Mouse (Mus musculus) mouse trophoblast stem cell (cell line): ENCODE results near the gene Hist1h2ac.
"Not testable (repeated sequence)": the region's sequence is repeated elsewhere in the genome, so short reads cannot be mapped to it uniquely, and the experiment has no call there.

ENCODE experiments used
- in situ Hi-C, 2 experiments: fragments of 300-500 bp; cut with MseI, MboI; formaldehyde crosslinking; loops; 2 replicates in 1 of 2; 3 replicates in 1 of 2; pipeline ENCODE4 v1.15.1; 2025

The Hist1h2ac gene

GRCm38 (mm10) chr13:23700786-23701520 lies 17.2 kb upstream of the Hist1h2ac start:
- in situ Hi-C loops, result loop anchor here in 1 of 2 experiments (5.0 kb wide), 1 partner anchor 36 kb away; the partner anchor contains the start of gene Hist1h1c

DNA sequence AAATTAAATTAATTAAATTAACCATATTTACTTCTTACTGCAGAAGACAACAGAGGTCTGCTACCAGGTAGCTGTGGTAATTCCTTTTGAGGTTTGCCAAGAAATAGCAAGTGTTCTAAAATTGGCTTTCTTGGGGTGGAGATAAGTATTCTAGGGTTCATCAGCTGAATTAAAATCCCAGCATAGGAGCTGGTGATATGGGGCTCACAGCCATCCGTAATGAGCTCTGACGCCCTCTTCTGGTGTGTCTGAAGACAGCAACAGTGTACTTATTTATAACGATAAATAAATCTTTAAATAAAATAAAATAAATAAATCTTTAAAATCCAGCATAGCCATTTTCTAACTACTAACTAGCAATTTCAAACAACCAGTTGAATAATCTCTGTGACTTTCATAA lies 16.0 kb upstream of the Hist1h2ac start:
- in situ Hi-C loops, result loop anchor here (5.0 kb wide), 2 partner anchors 33 to 38 kb away; partner anchors contain the start of gene Hist1h1c (in 1 of the 2)

GRCm38 (mm10) chr13:23698996-23699395 lies 15.2 kb upstream of the Hist1h2ac start:
- in situ Hi-C loops, result loop anchor here in 1 of 2 experiments (5.0 kb wide), 1 partner anchor 33 kb away; no protein-coding TSS in a partner anchor

GRCm38 (mm10) chr13:23698300-23698693 lies 14.5 kb upstream of the Hist1h2ac start, which contains the start of gene Hist1h4c:
Gene Hist1h4c, minus strand, starts transcription at chr13:23698454.
- in situ Hi-C loops, result loop anchor here in 1 of 2 experiments (5.0 kb wide), 1 partner anchor 34 kb away; no protein-coding TSS in a partner anchor

DNA sequence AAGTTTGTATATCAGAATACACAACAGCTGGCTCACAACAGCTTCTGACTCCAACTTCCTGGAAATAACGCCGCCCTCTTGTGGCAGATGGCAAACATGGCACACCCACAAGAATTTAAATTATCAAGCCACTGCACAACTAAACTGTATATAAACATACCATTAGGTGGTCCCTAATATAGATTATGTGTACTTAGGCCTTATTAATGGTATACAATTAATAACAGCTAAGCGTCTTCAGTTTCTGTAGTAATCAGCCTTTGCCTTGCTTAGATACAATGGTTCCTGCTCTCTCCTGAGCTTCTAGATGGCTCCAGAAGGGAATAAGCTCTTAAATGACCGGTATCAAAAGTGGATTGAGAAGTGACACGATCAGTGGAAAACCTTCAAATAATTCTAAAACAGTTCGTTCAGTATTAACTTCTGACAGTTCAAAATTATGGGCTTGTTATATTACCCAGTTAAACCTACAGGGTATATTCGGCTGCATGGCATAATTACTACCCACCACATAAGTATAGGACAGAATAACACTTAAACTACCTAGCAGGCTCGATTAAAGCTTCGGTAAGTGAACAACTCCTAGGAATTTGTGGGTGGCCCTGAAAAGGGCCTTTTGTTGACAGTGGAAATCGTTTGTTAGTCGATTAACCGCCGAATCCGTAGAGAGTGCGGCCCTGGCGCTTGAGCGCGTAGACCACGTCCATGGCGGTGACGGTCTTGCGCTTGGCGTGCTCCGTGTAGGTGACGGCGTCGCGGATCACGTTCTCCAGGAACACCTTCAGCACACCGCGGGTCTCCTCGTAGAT lies 13.9 kb upstream of the Hist1h2ac start:
- in situ Hi-C loops, result loop anchor here in 1 of 2 experiments (5.0 kb wide), 1 partner anchor 35 kb away; no protein-coding TSS in a partner anchor

DNA sequence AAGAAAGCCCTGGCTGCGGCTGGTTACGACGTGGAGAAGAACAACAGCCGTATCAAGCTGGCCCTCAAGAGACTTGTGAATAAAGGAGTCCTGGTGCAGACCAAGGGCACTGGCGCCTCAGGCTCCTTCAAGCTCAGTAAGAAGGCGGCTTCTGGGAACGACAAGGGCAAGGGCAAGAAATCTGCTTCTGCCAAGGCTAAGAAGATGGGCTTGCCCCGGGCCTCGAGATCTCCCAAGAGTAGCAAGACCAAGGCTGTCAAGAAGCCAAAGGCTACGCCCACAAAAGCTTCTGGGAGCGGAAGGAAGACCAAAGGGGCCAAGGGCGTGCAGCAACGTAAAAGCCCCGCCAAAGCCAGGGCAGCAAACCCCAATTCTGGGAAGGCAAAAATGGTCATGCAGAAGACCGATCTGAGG lies 12.3 kb upstream of the Hist1h2ac start:
- in situ Hi-C loops, result loop anchor here in 1 of 2 experiments (5.0 kb wide), 1 partner anchor 36 kb away; no protein-coding TSS in a partner anchor

- in situ Hi-C loops, result loop anchor here in 1 of 2 experiments (5.0 kb wide), 1 partner anchor 37 kb away; no protein-coding TSS in a partner anchor
These were observed 11.8 kb upstream of the Hist1h2ac start, which contains the start of gene Hist1h1t for GRCm38 (mm10) chr13:23695514-23695913. Gene Hist1h1t, plus strand, starts transcription at chr13:23695814.

- in situ Hi-C loops, result loop anchor here (5.0 kb wide), 2 partner anchors 37 to 63 kb away; no protein-coding TSS in a partner anchor
These were observed 11.2 kb upstream of the Hist1h2ac start for GRCm38 (mm10) chr13:23694956-23695355.

GRCm38 (mm10) chr13:23693856-23694440 lies 10.2 kb upstream of the Hist1h2ac start:
- in situ Hi-C loops, result loop anchor here in 1 of 2 experiments (5.0 kb wide), 1 partner anchor 62 kb away; no protein-coding TSS in a partner anchor

DNA sequence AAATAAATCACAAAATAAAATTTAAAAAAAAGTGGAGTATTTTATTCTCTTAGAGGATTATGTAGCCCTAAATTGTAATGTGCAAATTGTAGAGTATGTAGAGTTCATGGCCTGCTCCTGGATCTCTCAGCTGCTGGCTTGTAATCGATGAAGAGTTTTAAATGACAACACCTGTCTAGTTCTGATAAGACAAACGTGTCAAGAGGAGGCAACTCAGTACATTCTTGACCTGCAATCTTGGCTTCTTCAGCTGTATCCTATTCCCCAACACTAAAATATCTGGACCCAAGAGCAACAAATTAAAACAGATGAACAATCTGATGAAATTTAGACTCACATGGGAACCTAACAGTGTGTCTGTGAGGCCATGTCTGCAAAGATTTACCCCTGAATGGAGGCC lies 5.7 kb upstream of the Hist1h2ac start:
- in situ Hi-C loops, result no loop called here

DNA sequence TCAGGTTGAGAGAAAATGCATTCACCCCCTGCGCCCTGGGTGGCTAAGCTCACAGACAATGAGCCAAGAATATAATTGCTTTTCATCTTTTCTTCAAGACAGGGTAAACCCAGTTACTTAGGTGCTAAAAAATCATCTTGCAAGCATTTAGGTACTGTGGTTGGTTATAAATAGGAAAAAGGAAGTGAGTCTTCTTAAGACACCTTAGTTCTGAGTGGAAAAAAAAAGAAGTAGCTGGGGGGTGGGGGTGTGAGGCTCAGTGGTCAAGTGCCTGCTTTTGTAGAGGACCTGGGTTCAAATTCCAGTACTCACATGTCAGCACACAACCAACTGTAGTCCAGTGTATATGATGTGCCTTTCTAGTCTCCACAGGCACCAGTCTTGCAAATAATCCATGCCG lies 5.2 kb upstream of the Hist1h2ac start:
- in situ Hi-C loops, result no loop called here

- in situ Hi-C loops, result no loop called here
These were observed 4.2 kb upstream of the Hist1h2ac start for GRCm38 (mm10) chr13:23687907-23688306.

DNA sequence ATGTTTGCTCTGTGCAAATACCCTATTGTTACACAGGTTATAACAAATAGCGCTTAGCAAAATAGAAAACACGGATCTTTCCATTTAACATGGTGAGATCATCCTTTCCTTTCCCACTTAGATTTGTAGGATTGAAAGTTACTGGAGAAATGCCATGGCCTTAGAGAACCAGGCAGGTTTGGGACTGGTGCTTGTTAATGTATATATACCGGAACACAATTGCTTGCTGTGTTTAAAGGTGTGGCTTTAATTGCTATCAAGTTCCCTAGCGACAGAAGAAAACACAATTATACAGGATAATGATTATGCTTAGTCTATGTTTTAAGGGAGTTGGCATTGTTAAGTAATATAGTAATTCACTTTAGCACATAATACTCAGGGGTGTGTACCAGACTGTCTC lies 3.4 kb upstream of the Hist1h2ac start:
- in situ Hi-C loops, result no loop called here

DNA sequence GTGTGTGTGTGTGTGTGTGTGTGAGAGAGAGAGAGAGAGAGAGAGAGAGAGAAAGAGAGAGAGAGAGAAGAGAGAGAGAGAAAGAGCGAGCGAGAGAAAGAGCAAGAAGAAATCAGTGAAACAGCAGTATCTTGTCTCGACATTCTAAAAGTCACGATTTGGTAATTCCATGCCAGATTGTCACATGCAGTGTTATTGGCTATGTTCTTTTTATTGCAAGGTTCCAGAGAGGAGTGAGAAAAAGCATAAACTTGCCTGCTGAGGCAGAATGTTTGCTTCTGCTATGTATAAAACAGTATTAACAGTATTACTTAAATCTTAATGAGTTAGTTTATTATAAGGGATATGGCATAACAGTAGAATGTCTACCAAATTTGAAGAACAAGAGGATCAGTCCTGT lies 2.2 kb upstream of the Hist1h2ac start:
- in situ Hi-C loops, result no loop called here

DNA sequence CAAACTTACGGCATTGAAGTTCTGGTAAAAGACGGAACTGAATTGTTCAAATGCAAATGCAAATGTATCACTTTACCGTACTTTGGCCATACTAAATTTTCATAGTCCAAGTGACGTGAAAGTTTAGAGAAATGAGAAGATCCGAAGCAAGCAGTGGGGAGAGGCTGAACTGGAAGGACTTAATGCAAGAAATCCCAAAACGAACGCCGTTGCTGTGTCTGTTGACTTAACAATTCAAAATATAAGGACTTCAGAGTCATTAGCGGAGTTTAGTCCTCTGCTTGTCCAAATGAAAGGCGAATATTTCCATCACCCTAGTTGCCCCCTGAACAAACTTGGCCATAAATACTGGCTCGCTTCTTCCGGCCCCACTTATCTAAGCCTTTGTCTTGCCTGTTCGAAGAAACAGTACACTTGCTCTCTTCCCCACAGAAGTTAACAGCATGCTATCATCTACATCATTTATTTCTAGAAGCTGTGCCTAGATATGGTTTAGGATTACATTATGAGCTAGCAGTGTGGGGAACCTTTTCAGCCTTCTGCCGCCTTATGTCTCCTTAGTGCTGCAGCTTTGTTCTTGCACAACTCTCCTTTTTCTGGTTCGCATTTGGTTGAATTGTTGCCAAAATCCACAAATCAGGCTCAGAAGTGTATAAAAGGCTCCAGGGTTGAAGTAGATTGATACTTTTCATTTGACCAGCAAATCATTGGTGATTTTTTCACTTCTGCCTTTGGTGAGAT lies 1.5 kb upstream of the Hist1h2ac start:
- in situ Hi-C loops, result no loop called here

DNA sequence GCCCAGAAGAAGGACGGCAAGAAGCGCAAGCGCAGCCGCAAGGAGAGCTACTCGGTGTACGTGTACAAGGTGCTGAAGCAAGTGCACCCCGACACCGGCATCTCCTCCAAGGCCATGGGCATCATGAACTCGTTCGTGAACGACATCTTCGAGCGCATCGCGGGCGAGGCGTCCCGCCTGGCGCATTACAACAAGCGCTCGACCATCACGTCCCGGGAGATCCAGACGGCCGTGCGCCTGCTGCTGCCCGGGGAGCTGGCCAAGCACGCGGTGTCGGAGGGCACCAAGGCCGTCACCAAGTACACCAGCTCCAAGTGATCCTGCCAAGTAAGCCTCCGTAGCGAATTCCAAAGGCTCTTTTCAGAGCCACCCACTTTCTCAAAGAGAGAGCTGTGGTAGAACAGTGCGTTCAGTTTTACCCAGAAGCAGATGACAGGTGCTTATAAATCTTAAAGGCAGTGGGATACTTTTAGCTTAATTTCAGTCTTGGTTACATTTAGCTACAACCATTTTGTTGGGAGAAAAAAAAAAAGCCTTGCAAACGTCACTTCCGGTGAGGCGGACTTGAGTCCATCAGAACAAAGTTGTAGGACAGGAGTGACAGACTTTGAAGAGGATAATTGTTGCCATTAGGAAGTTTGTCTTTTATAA lies 672 bp upstream of the Hist1h2ac start:
- in situ Hi-C loops, result not testable (repeated sequence)

DNA sequence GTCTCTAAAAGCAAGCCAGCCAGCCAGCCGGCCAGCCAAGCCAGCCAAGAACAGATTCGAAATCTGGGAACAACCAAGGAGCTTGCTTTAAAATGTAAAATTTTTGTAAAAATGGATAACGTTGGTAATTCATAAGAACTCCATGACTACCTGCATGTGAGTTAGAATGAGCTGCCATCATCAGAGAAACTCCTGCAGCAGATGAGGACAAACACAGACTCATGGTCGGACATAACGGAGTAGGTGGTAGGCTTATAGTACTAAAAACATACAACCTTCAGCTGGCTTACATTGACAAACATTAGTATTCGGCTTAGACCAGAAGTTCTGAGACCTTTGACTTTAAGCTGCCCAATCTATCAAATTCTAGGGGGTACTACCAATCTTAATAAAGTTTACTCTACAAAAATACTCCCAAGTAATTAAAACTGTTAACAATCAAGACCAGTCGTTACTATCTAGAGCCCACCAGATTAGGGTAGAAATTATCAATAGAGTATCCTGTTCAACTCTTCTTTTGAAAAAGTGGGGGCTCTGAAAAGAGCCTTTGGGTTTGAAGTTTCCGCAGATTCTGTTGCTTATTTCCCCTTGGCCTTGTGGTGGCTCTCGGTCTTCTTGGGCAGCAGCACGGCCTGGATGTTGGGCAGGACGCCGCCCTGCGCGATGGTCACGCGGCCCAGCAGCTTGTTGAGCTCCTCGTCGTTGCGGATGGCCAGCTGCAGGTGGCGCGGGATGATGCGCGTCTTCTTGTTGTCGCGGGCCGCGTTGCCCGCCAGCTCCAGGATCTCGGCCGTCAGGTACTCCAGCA lies 597 bp downstream of the Hist1h2ac start:
- in situ Hi-C loops, result not testable (repeated sequence)

- in situ Hi-C loops, result no loop called here
These were observed 1.2 kb downstream of the Hist1h2ac start for GRCm38 (mm10) chr13:23682623-23682946.

- in situ Hi-C loops, result no loop called here
These were observed 1.7 kb downstream of the Hist1h2ac start for GRCm38 (mm10) chr13:23681990-23682582.
